8 mouse cellular contexts compared by ENCODE assay signal in genomic region chr11:40755109-40755627, GRCm38 (mm10). TPM values are rescaled to one million over a fixed set of nuclear protein-coding genes. Genes with fewer than 3 reads are reported as not detected.
DNase-seq lines count a peak whose midpoint lies in the region; ATAC-seq and TF ChIP-seq lines count a peak whose summit lies in the region.

Gene Ccng1 (minus strand): TSS chr11:40755311.

- in situ Hi-C loops in ES-E14 (cut with MboI; ENCODE audit: low sequenced_read_pairs in 2 of 2, unreplicated experiment in 2 of 2), result no loop called here

- peak; percentile 97 for DNase-seq in ES-E14 (ENCODE audit: low read depth, low spot score)
- DNase-seq in cerebellum, adult 11-12 months, result peak; percentile 96
- DNase-seq in heart, postnatal 25 days (ENCODE audit: low spot score), result peak; percentile 94
- peak; percentile 91 to 96 for DNase-seq in layer of hippocampus, adult 18-20 months (ENCODE audit: low spot score in 2 of 2)
- DNase-seq in lung, adult 2 months, result peak; percentile 89
- DNase-seq in thymus, adult 2 months, result peak; percentile 87

- under 1% methylated on average over 25 of the region's 25 CpGs for WGBS in forebrain, embryonic 15.5 days
- under 1% methylated on average over 25 of the region's 25 CpGs for WGBS in lung, adult 2 months
- 0% methylated on average over 25 of the region's 25 CpGs for WGBS in thymus, adult 2 months

- peak; percentile 99 for ATAC-seq in forebrain, embryonic 15.5 days (replicated peaks)
- ATAC-seq in neutrophil, adult 5-6 weeks (ENCODE audit: extremely low read depth, insufficient number of reproducible peaks, low FRiP score, poor library complexity, severe bottlenecking), result peak; percentile 100

- peak within 1 kb of the TSS; percentile 87 for H3K27ac ChIP-seq in ES-E14 (ENCODE audit: insufficient read depth, low read depth, low read length, poor library complexity, severe bottlenecking)
- peak within 1 kb of the TSS; percentile 4 for H3K27ac ChIP-seq in forebrain, embryonic 15.5 days (replicated peaks)
- H3K27ac ChIP-seq in thymus, adult 2 months (ENCODE audit: control insufficient read depth, insufficient read depth, low read length), result peak within 1 kb of the TSS; percentile 24

- H3K36me3 ChIP-seq in ES-E14 (ENCODE audit: control insufficient read depth, insufficient read depth, low read length, poor library complexity, severe bottlenecking), result peaks cover 11% of the 10 kb centered on the region
- no peaks in the 10 kb centered on the region for H3K36me3 ChIP-seq in forebrain, embryonic 15.5 days
- H3K36me3 ChIP-seq in thymus, adult 2 months (ENCODE audit: control insufficient read depth, insufficient read depth, low read length), result peaks cover 17% of the 10 kb centered on the region

- no peak for TF ChIP-seq CTCF in lung, adult 2 months (IDR thresholded peaks at IDR 0.05; ENCODE audit: insufficient read depth, low read length)
- TF ChIP-seq CTCF in thymus, adult 2 months (IDR thresholded peaks at IDR 0.05; ENCODE audit: borderline replicate concordance, control insufficient read depth, extremely low read depth, insufficient read depth, low read length, poor library complexity), result no peak

- H3K4me1 ChIP-seq in ES-E14 (ENCODE audit: control insufficient read depth in 2 of 2, insufficient read depth in 2 of 2, low read length in 2 of 2, poor library complexity in 1 of 2), result peaks cover 4 to 6% of the 10 kb centered on the region in 2 experiments; a peak in 2 of 4 replicates
- H3K4me1 ChIP-seq in forebrain, embryonic 15.5 days, result peaks cover 13% of the 10 kb centered on the region
- H3K4me1 ChIP-seq in lung, adult 2 months (ENCODE audit: control insufficient read depth, insufficient read depth, low read length), result no peaks in the 10 kb centered on the region; the same call in 1 of the 2 replicates
- H3K4me1 ChIP-seq in thymus, adult 2 months (replicated peaks; ENCODE audit: control insufficient read depth, insufficient read depth, low read length), result no peaks in the 10 kb centered on the region

- H3K27me3 ChIP-seq in forebrain, embryonic 15.5 days, result no peaks in the 10 kb centered on the region
- no peaks in the 10 kb centered on the region for H3K27me3 ChIP-seq in thymus, adult 2 months (ENCODE audit: control insufficient read depth, insufficient read depth, low read length)

- peak within 1 kb of the TSS; percentile 91 for H3K9ac ChIP-seq in ES-E14 (ENCODE audit: insufficient read depth, low read depth, low read length, poor library complexity, severe bottlenecking)
- H3K9ac ChIP-seq in forebrain, embryonic 15.5 days (replicated peaks), result peak within 1 kb of the TSS; percentile 79

- peak; percentile 85 for TF ChIP-seq POLR2A in lung, adult 2 months (IDR thresholded peaks at IDR 0.05; ENCODE audit: borderline replicate concordance, extremely low read depth, low read depth, low read length)
- peak; percentile 70 for TF ChIP-seq POLR2A in thymus, adult 2 months (IDR thresholded peaks at IDR 0.05; ENCODE audit: control insufficient read depth, extremely low read depth, insufficient read depth, low read length, poor library complexity)

- intact Hi-C loops in heart, postnatal 25 days (cut with DNase I), result loop anchor here (2.0 kb wide), 2 partner anchors 20 to 62 kb away; no protein-coding TSS in a partner anchor

- H3K4me2 ChIP-seq in forebrain, embryonic 15.5 days (replicated peaks), result peak within 1 kb of the TSS; percentile 88

- H3K4me3 ChIP-seq in ES-E14 (ENCODE audit: insufficient read depth in 1 of 2, low read depth in 1 of 2, low read length in 2 of 2, poor library complexity in 1 of 2, severe bottlenecking in 1 of 2), result peak within 1 kb of the TSS; percentile 83 to 86
- peak within 1 kb of the TSS; percentile 75 for H3K4me3 ChIP-seq in forebrain, embryonic 15.5 days
- H3K4me3 ChIP-seq in lung, adult 2 months (replicated peaks; ENCODE audit: extremely low read depth, low read depth, low read length), result peak within 1 kb of the TSS; percentile 81
- H3K4me3 ChIP-seq in thymus, adult 2 months (ENCODE audit: control insufficient read depth, insufficient read depth, low read length), result peak within 1 kb of the TSS; percentile 93

- no peaks in the 10 kb centered on the region for H3K9me3 ChIP-seq in ES-E14 (ENCODE audit: control insufficient read depth, insufficient read depth, low read depth, low read length)
- no peaks in the 10 kb centered on the region for H3K9me3 ChIP-seq in forebrain, embryonic 15.5 days

TF ChIP-seq in ES-E14, 5 proteins besides CTCF, POLR2A, EP300 and RAD21:
- TF ChIP-seq MAFK (IDR thresholded peaks at IDR 0.05; ENCODE audit: insufficient read depth, low read depth, low read length), result no peak
- 0 out of 2 replicates have a peak, but pooled peaks have one; percentile 15 for TF ChIP-seq ZNF384 (IDR thresholded peaks at IDR 0.05; ENCODE audit: low read depth, low read length)
- TF ChIP-seq CHD2 (IDR thresholded peaks at IDR 0.05; ENCODE audit: low read depth, low read length), result peak; percentile 58; the same call in 1 of the 2 replicates
- 0 out of 2 replicates have a peak, but pooled peaks have one; percentile 43 for TF ChIP-seq HCFC1 (IDR thresholded peaks at IDR 0.05; ENCODE audit: borderline replicate concordance, insufficient read depth, low read length)
- TF ChIP-seq ZC3H11A (IDR thresholded peaks at IDR 0.05; ENCODE audit: borderline replicate concordance, low read depth, low read length), result no peak

RNA-seq across cellular contexts. Expression of gene Ccng1, which starts in this region (rescaled TPM):
- 202 and 252 TPM in 2 replicates for total RNA-seq in ES-E14 (2012; rRNA removed)
- polyA plus RNA-seq in forebrain, embryonic 15.5 days (2015; fragmentation: Nextera tagmentation; extraction: Ambion mirVana), result 28.8 and 30.5 TPM in 2 replicates
- total RNA-seq in heart, postnatal 25 days (2021), result 100 to 1,000 TPM; 440 to 448 TPM
- 10 to 100 TPM; 72.3 to 74.5 TPM for total RNA-seq in layer of hippocampus, adult 18-20 months (2021)
- polyA plus RNA-seq in lung, adult 2 months (2012; rRNA removed), result 11.5 and 19.8 TPM in 2 replicates
- total RNA-seq in neutrophil, adult 5-6 weeks (2017), result 52.9 and 55.2 TPM in 2 replicates
- 16.2 and 19.8 TPM in 2 replicates for polyA plus RNA-seq in thymus, adult 2 months (2012; rRNA removed)

Comparison
In these comparisons a context has a peak if more than half of its experiments do, and no peak if none do; other contexts are left out.
1. Peak in every context shown above with its lines: DNase-seq, ATAC-seq, H3K4me3 ChIP-seq and H3K27ac ChIP-seq.
2. H3K27ac ChIP-seq: peak in every context shown above with its lines; median percentile 87 in ES-E14; 24 in thymus, adult 2 months; 4 in forebrain, embryonic 15.5 days.